8 mouse cellular contexts compared by ENCODE assay signal in genomic region chr11:100969744-100970556, GRCm38 (mm10). TPM values are rescaled to one million over a fixed set of nuclear protein-coding genes. Genes with fewer than 3 reads are reported as not detected.
DNase-seq lines count a peak whose midpoint lies in the region; ATAC-seq and TF ChIP-seq lines count a peak whose summit lies in the region.

No protein-coding gene starts in this region.

- no peaks in the 10 kb centered on the region for H3K4me1 ChIP-seq in kidney, adult 2 months (ENCODE audit: control insufficient read depth, insufficient read depth, low read length)
- peaks cover 44% of the 10 kb centered on the region for H3K4me1 ChIP-seq in lung, embryonic 15.5 days
- H3K4me1 ChIP-seq in olfactory bulb, adult 2 months (ENCODE audit: control insufficient read depth, insufficient read depth, low read length) = peaks cover 22% of the 10 kb centered on the region

- H3K9ac ChIP-seq in lung, embryonic 15.5 days = peak overlapping the region; percentile 84

- no peaks in the 10 kb centered on the region for H3K27me3 ChIP-seq in kidney, adult 2 months (replicated peaks; ENCODE audit: control insufficient read depth, insufficient read depth, low read length)
- 0 out of 2 replicates have a peak, but pooled peaks cover 5% of the 10 kb centered on the region for H3K27me3 ChIP-seq in lung, embryonic 15.5 days

- TF ChIP-seq POLR2A in kidney, adult 2 months (IDR thresholded peaks at IDR 0.05; ENCODE audit: low read depth, low read length) = no peak
- no peak for TF ChIP-seq POLR2A in olfactory bulb, adult 2 months (IDR thresholded peaks at IDR 0.05; ENCODE audit: insufficient read depth, low read depth, low read length)

- no peaks in the 10 kb centered on the region for H3K36me3 ChIP-seq in kidney, adult 2 months (ENCODE audit: control insufficient read depth, insufficient read depth, low read length)
- H3K36me3 ChIP-seq in lung, embryonic 15.5 days = peaks cover 9% of the 10 kb centered on the region; the same call in 1 of the 2 replicates

- H3K27ac ChIP-seq in kidney, adult 2 months (ENCODE audit: insufficient read depth, low read depth, low read length) = peak overlapping the region; percentile 79
- peak overlapping the region; percentile 95 for H3K27ac ChIP-seq in lung, embryonic 15.5 days
- H3K27ac ChIP-seq in olfactory bulb, adult 2 months (ENCODE audit: insufficient read depth, low read depth, low read length) = 0 out of 2 replicates have a peak overlapping the region, but pooled peaks have one; percentile 27

- peak overlapping the region; percentile 87 for H3K4me2 ChIP-seq in lung, embryonic 15.5 days

- no peaks in the 10 kb centered on the region for H3K9me3 ChIP-seq in lung, embryonic 15.5 days

- peak overlapping the region; percentile 90 for H3K4me3 ChIP-seq in kidney, adult 2 months (ENCODE audit: insufficient read depth, low read depth, low read length)
- H3K4me3 ChIP-seq in lung, embryonic 15.5 days = peak overlapping the region; percentile 65
- peak overlapping the region; percentile 50 for H3K4me3 ChIP-seq in olfactory bulb, adult 2 months (ENCODE audit: insufficient read depth, low read depth, low read length)

- ATAC-seq in lung, embryonic 15.5 days (ENCODE audit: borderline replicate concordance, extremely low read depth, low FRiP score, low TSS enrichment) = peak; percentile 81

- TF ChIP-seq CTCF in kidney, adult 2 months (conservative IDR thresholded peaks at IDR 0.05; ENCODE audit: insufficient read depth, insufficient read length, low read depth, low read length) = no peak
- no peak for TF ChIP-seq CTCF in olfactory bulb, adult 2 months (IDR thresholded peaks at IDR 0.05; ENCODE audit: insufficient read depth, low read depth, low read length)

- peak; percentile 52 for DNase-seq in kidney, adult 11 months
- no peak for DNase-seq in kidney, adult 18-20 months
- DNase-seq in embryo, embryonic 11 days = peak; percentile 39
- DNase-seq in heart, adult 8-10 months (ENCODE audit: low spot score) = peak; percentile 78
- peak; percentile 48 for DNase-seq in kidney, adult 2 months
- DNase-seq in frontal cortex, postnatal 36 days (ENCODE audit: low spot score in 2 of 2) = no peak

- WGBS in kidney, adult 2 months = 1% methylated on average over 65 of the region's 65 CpGs
- 1% methylated on average over 64 of the region's 65 CpGs for WGBS in lung, embryonic 15.5 days
- WGBS in olfactory bulb, adult 2 months = 1% methylated on average over 65 of the region's 65 CpGs

RNA-seq across cellular contexts. Expression of gene Cavin1, which starts 0.7 kb away (rescaled TPM):
- total RNA-seq in heart, adult 8-10 months (2022) = 100 to 1,000 TPM; 190 to 247 (median 212) TPM
- 32.1 and 35.0 TPM in 2 replicates for polyA plus RNA-seq in kidney, adult 2 months (2012; rRNA removed)
- 392 and 425 TPM in 2 replicates for polyA plus RNA-seq in lung, embryonic 15.5 days (2015; fragmentation: Nextera tagmentation; extraction: Ambion mirVana)
- not detected in 2 replicates for polyA plus RNA-seq in olfactory bulb, adult 2 months (2012; ENCODE audit: insufficient read depth, insufficient read length, low replicate concordance, missing spikeins)

RNA-seq across cellular contexts. Expression of gene Stat3, which starts 30.6 kb away (rescaled TPM):
- total RNA-seq in heart, adult 8-10 months (2022) = 100 to 1,000 TPM in 1 of 4 experiments, 10 to 100 TPM in 3; 76.6 to 108 (median 91.0) TPM
- polyA plus RNA-seq in kidney, adult 2 months (2012; rRNA removed) = 55.5 and 57.2 TPM in 2 replicates
- 41.2 and 53.4 TPM in 2 replicates for polyA plus RNA-seq in lung, embryonic 15.5 days (2015; fragmentation: Nextera tagmentation; extraction: Ambion mirVana)
- not detected in 2 replicates for polyA plus RNA-seq in olfactory bulb, adult 2 months (2012; ENCODE audit: insufficient read depth, insufficient read length, low replicate concordance, missing spikeins)

RNA-seq across cellular contexts. Expression of gene Atp6v0a1, which starts 39.3 kb away (rescaled TPM):
- 100 to 1,000 TPM in 1 of 4 experiments, 10 to 100 TPM in 3; 85.0 to 100 (median 88.9) TPM for total RNA-seq in heart, adult 8-10 months (2022)
- polyA plus RNA-seq in kidney, adult 2 months (2012; rRNA removed) = 48.4 and 54.0 TPM in 2 replicates
- polyA plus RNA-seq in lung, embryonic 15.5 days (2015; fragmentation: Nextera tagmentation; extraction: Ambion mirVana) = 36.7 and 37.8 TPM in 2 replicates
- 524 TPM in 1 of 2 replicates, not detected in the other for polyA plus RNA-seq in olfactory bulb, adult 2 months (2012; ENCODE audit: insufficient read depth, insufficient read length, low replicate concordance, missing spikeins)

Comparison
In these comparisons a context has a peak if more than half of its experiments do, and no peak if none do; other contexts are left out.
1. DNase-seq: peak in kidney, adult 11 months (single experiment), embryo, embryonic 11 days (single experiment), heart, adult 8-10 months (single experiment) and kidney, adult 2 months (single experiment); none in kidney, adult 18-20 months (single experiment) and frontal cortex, postnatal 36 days (0 of 2).
2. H3K27ac ChIP-seq: peak in every context shown above with its lines; median percentile 95 in lung, embryonic 15.5 days; 79 in kidney, adult 2 months; 27 in olfactory bulb, adult 2 months.
3. RNA of gene Cavin1, which starts 0.7 kb away (polyA plus RNA-seq): 392 to 425 TPM in lung, embryonic 15.5 days and 32.1 to 35.0 TPM in kidney, adult 2 months; not detected in olfactory bulb, adult 2 months; every median in the first group is over 10 times any median in the second.
4. Peak in every context shown above with its lines, with median percentiles within 50 percentile points of each other: H3K4me3 ChIP-seq.